Mouse (Mus musculus) Patski (cell line): ENCODE data around the gene Tas2r122. TPM values are rescaled to one million over a fixed set of nuclear protein-coding genes. Genes with fewer than 3 reads are reported as not detected.
"Not testable (repeated sequence)": the region's sequence is repeated elsewhere in the genome, so short reads cannot be mapped to it uniquely, and the experiment has no call there.

ENCODE experiments used
- ATAC-seq: fragments of 100-300 bp; one replicate; pipeline ENCODE4 v1.8.0; 2021
- CTCF ChIA-PET: fragments of 350-600 bp; sonication (Branson Sonifier 250); formaldehyde crosslinking; loops from one replicate; lab custom pipeline; 2022; ENCODE audit warnings: inconsistent platforms; lab: Charles Lee
- POLR2A ChIA-PET: fragments of 350-600 bp; sonication (Branson Sonifier 250); formaldehyde crosslinking; loops from one replicate; lab custom pipeline; 2022; ENCODE audit warnings: antibody characterized with exemption, inconsistent platforms; lab: Charles Lee
- DNase-seq: peaks from one replicate; pipeline ENCODE4 v3.0.0-alpha.2; 2011; ENCODE audit warnings: low read depth, low spot score
- H3K27me3 ChIP-seq: fragments of 371-371 bp; one replicate; pipeline ENCODE4 v1.5.1; 2021
- CTCF ChIP-seq: fragments of 100-300 bp; IDR thresholded peaks from one replicate; pipeline ENCODE4 v1.5.1; 2021
- in situ Hi-C: fragments of 300-500 bp; cut with MboI; formaldehyde crosslinking; loops from 3 replicates; pipeline ENCODE4 v1.11.1; 2018; ENCODE audit warnings: low pct_unique_long_range_greater_than_20kb, mixed read lengths
- polyA plus RNA-seq: library from polyadenylated mRNA; unstranded; gene quantifications from one replicate; pipeline ENCODE4 v1.2.3, GENCODE M21; 2021

The Tas2r122 gene
- not detected for polyA plus RNA-seq

DNA sequence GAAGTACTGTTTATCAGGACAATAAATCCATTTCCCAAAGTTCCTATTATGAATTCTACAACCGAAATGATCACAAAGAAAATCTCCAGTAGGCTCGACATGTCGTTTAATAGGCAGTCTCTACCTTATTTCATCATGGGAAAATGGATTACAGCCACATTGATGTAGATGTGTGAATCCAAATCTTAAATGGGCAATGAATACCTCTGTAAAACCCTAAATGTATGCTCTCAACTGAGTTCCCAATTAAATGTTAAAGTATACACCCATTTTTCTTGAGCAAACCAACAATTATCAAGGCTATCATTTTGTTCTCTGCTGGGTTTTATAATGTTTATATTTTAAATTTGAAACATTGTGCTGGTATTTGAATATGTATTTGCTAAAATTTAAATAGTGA lies at the start of gene Tas2r122:
TSS of gene Tas2r122 (minus strand) at position 101 of the 400 bp plus-strand sequence.
- TF ChIP-seq CTCF, result no peak
- H3K27me3 ChIP-seq, result no peaks in the 10 kb centered on the region
- ChIA-PET CTCF (no interaction called here), POLR2A (no interaction called here)
- in situ Hi-C loops, result no loop called here
- no peak for DNase-seq
- ATAC-seq, result no peak

DNA sequence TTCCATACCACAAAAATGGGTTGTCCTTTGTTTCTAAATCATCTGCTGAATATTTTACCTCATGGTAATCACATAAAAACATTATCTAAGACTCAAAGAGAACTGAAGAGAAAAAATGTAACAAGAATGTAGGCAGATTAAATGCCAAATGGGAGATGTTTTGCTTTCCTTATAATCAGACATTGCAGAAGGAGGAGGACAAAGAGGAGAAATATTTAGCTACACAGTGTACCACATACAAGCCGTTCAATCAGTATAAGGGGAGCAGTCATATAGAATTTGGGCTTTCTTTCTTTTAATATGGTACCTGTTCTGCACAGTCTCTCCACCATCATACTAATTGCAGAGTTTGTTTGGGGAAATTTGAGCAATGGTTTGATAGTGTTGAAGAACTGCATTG lies 42.7 kb upstream of the Tas2r122 start, which contains the start of gene Tas2r124:
TSS of gene Tas2r124 (plus strand) at position 301 of the 400 bp plus-strand sequence.
- no peak for ATAC-seq
- in situ Hi-C loops, result no loop called here
- no peak for DNase-seq
- TF ChIP-seq CTCF, result no peak
- POLR2A ChIA-PET, result no interaction called here
- CTCF ChIA-PET, result no interaction called here
- H3K27me3 ChIP-seq, result no peaks in the 10 kb centered on the region

DNA sequence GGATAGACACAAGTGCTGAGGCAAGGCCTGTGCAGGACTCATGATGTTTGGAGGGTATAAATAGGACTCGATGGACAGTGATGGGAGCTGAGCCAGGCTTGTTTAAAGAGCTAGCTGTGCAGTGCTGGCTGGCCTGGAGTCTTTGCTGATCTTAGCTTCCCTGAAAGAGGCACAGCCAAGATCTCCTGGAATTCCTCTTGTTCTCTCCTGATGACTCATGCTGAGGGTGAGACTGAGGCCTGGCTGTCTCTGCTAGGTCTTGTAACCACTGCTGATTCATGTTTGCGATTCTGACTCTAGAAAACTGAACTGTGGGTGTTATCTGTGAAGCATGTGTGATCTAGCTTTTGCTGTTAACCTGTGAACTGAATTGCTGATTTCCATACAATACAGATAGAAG lies 38.5 kb upstream of the Tas2r122 start:
- no peak for ATAC-seq
- TF ChIP-seq CTCF, result no peak

DNA sequence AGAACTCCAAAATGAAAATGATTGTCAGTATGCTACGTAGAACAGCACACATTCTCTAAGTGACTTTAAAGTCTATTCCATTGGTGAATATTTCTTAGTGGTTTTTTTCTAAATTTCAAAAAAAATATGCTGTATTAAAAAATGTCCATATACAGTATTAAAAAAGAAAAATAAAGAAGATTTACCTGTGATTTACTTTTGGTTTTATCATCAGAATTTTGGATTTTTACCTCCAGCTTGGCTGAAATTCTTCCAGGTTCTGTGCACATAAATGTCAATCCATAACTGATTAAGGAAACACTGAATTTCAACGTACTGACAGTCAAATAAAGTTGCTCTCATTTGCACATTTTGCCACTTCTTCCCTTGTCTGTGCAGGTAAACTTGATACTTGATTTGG lies 26.2 kb upstream of the Tas2r122 start, which contains the start of gene Tas2r115:
TSS of gene Tas2r115 (minus strand) at position 101 of the 400 bp plus-strand sequence.
- DNase-seq (no peak), ATAC-seq (no peak)
- in situ Hi-C loops, result no loop called here
- H3K27me3 ChIP-seq, result no peaks in the 10 kb centered on the region
- POLR2A ChIA-PET, result no interaction called here
- CTCF ChIA-PET, result no interaction called here
- TF ChIP-seq CTCF, result no peak

More for the DNA sequence above, 38.5 kb upstream of the Tas2r122 start:
- no peaks in the 10 kb centered on the region for H3K27me3 ChIP-seq
- no peak for DNase-seq
- ChIA-PET POLR2A (interaction anchor here (0.6 kb wide), 1 partner anchor 12 kb away, joined by 3 read pairs; no protein-coding TSS in a partner anchor), CTCF (no interaction called here)
- in situ Hi-C loops, result no loop called here

DNA sequence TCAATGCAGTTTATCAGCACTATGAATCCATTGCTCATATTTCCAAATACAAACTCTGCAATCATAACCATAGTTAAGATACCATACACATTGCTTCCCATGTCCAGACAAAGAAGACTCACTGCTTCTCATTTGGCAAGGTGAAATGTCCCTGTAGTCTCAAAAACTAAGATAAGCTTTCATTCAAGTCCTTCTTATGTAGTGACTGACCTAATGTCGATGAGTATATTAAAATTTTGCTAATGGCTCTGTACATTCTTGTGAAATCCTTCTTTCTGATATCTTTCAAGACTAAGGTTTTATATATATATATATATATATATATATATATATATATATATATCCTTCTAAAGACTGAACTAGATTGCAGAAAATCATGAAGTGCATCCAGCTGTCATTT lies 10.8 kb downstream of the Tas2r122 start, which contains the start of gene Tas2r121:
TSS of gene Tas2r121 (minus strand) at position 101 of the 400 bp plus-strand sequence.
- DNase-seq (no peak), ATAC-seq (no peak)
- no peaks in the 10 kb centered on the region for H3K27me3 ChIP-seq
- in situ Hi-C loops, result no loop called here
- POLR2A ChIA-PET, result no interaction called here
- no peak for TF ChIP-seq CTCF
- CTCF ChIA-PET, result no interaction called here

DNA sequence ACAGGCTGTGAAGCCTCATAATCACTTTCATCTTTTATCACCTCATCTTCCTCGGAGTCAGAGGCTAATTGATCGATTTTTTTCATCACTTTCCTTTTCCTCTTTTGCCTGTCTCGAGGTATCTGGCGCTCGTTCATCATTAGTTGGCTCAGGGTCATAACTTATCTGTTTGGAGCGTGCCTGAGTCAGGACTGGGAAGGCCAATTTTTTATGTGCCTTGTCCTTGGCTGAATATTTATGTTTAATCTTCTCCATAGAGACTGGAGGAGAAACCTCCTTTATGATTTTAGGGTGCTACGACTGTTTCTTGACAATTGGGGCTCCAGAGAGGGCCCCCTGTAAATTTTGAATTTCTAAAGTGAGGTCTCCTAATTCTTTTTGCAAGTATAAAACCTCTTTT lies 20.1 kb downstream of the Tas2r122 start:
- CTCF ChIA-PET, ATAC-seq, in situ Hi-C loops, POLR2A ChIA-PET, DNase-seq, H3K27me3 ChIP-seq: not testable (repeated sequence)

Other genes starting within 250 kb of the Tas2r122 start
- not detected for gene Prh1, start 142.1 kb downstream of the Tas2r122 start, polyA plus RNA-seq
- gene Prp2, start 116.0 kb downstream of the Tas2r122 start, polyA plus RNA-seq, result not detected
- not detected for gene A630073D07Rik, start 60.4 kb downstream of the Tas2r122 start, polyA plus RNA-seq
- not detected for gene Tas2r120, start 55.0 kb downstream of the Tas2r122 start, polyA plus RNA-seq
- gene Tas2r121, start 10.9 kb downstream of the Tas2r122 start, polyA plus RNA-seq, result not detected
- not detected for gene Tas2r115, start 26.1 kb upstream of the Tas2r122 start, polyA plus RNA-seq
- gene Tas2r124, start 42.8 kb upstream of the Tas2r122 start, polyA plus RNA-seq, result not detected
- gene Tas2r102, start 50.2 kb upstream of the Tas2r122 start, polyA plus RNA-seq, result not detected
- gene Tas2r136, start 66.2 kb upstream of the Tas2r122 start, polyA plus RNA-seq, result not detected
- gene Tas2r117, start 90.9 kb upstream of the Tas2r122 start, polyA plus RNA-seq, result not detected
- not detected for gene Tas2r123, start 135.2 kb upstream of the Tas2r122 start, polyA plus RNA-seq
- not detected for gene Tas2r116, start 143.5 kb upstream of the Tas2r122 start, polyA plus RNA-seq
- not detected for gene Tas2r110, start 156.1 kb upstream of the Tas2r122 start, polyA plus RNA-seq
- not detected for gene Tas2r113, start 181.1 kb upstream of the Tas2r122 start, polyA plus RNA-seq
- gene Tas2r125, start 197.7 kb upstream of the Tas2r122 start, polyA plus RNA-seq, result not detected
- not detected for gene Tas2r129, start 239.2 kb upstream of the Tas2r122 start, polyA plus RNA-seq
- not detected for gene Tas2r131, start 246.0 kb upstream of the Tas2r122 start, polyA plus RNA-seq